Mouse (Mus musculus): ENCODE results near the gene Wdr4. TPM values are rescaled to one million over a fixed set of nuclear protein-coding genes. Genes with fewer than 3 reads are reported as not detected.
A peak's percentile ranks its signal among the peaks of the same experiment; 100 is the strongest.
"Not testable (repeated sequence)": the region's sequence is repeated elsewhere in the genome, so short reads cannot be mapped to it uniquely, and the experiment has no call there.

Wdr4 gene
- polyA plus RNA-seq, 1 experiment from 2014 or later: 40.1 TPM

GRCm38 (mm10) chr17:31552601-31553000 is 32.8 kb upstream of the Wdr4 start:
- ATAC-seq (ENCODE audit: insufficient read depth, low FRiP score, low read depth); H3K36me3 ChIP-seq; H3K4me1 ChIP-seq; H3K27me3 ChIP-seq (replicated peaks); H3K27ac ChIP-seq; H3K9me3 ChIP-seq; H3K4me3 ChIP-seq (replicated peaks); H3K9ac ChIP-seq; H3K4me2 ChIP-seq: not testable (repeated sequence)
- WGBS: 95% methylated on average over 23 of the region's 23 CpGs

GRCm38 (mm10) chr17:31549389-31549788 is 29.6 kb upstream of the Wdr4 start:
- H3K36me3 ChIP-seq: no peaks in the 10 kb centered on the region
- H3K27me3 ChIP-seq (replicated peaks): no peaks in the 10 kb centered on the region
- H3K9ac ChIP-seq: no peak overlapping the region
- no peaks in the 10 kb centered on the region for H3K4me1 ChIP-seq
- H3K9me3 ChIP-seq: no peaks in the 10 kb centered on the region
- H3K4me2 ChIP-seq: no peak overlapping the region
- no peak overlapping the region for H3K27ac ChIP-seq
- ATAC-seq (ENCODE audit: insufficient read depth, low FRiP score, low read depth): no peak
- no peak overlapping the region for H3K4me3 ChIP-seq (replicated peaks)
- 36% methylated on average over 8 of the region's 8 CpGs for WGBS

- no peaks in the 10 kb centered on the region for H3K27me3 ChIP-seq (replicated peaks)
- H3K27ac ChIP-seq: no peak overlapping the region
- H3K9ac ChIP-seq: no peak overlapping the region
- no peak overlapping the region for H3K4me3 ChIP-seq (replicated peaks)
- no peak for ATAC-seq (ENCODE audit: insufficient read depth, low FRiP score, low read depth)
- no peaks in the 10 kb centered on the region for H3K36me3 ChIP-seq
- H3K9me3 ChIP-seq: no peaks in the 10 kb centered on the region
- WGBS: 67% methylated on average over 3 of the region's 3 CpGs
- H3K4me2 ChIP-seq: no peak overlapping the region
- no peaks in the 10 kb centered on the region for H3K4me1 ChIP-seq
These were observed 28.2 kb upstream of the Wdr4 start for GRCm38 (mm10) chr17:31547974-31548373.

GRCm38 (mm10) chr17:31546444-31547196 is 26.8 kb upstream of the Wdr4 start:
- 82% methylated on average over 9 of the region's 9 CpGs for WGBS
- Histone ChIP-seq H3K36me3 (no peaks in the 10 kb centered on the region), H3K4me2 (no peak overlapping the region), H3K4me3 (replicated peaks) (no peak overlapping the region), H3K9ac (no peak overlapping the region), H3K9me3 (no peaks in the 10 kb centered on the region), H3K27me3 (replicated peaks) (no peaks in the 10 kb centered on the region), H3K27ac (no peak overlapping the region), H3K4me1 (0 out of 2 replicates have a peak, but pooled peaks cover 1% of the 10 kb centered on the region)
- no peak for ATAC-seq (ENCODE audit: insufficient read depth, low FRiP score, low read depth)

- Histone ChIP-seq H3K9ac (no peak overlapping the region), H3K4me1 (0 out of 2 replicates have a peak, but pooled peaks cover 3% of the 10 kb centered on the region), H3K27ac (no peak overlapping the region), H3K9me3 (no peaks in the 10 kb centered on the region), H3K4me3 (replicated peaks) (no peak overlapping the region), H3K36me3 (no peaks in the 10 kb centered on the region), H3K4me2 (no peak overlapping the region), H3K27me3 (replicated peaks) (no peaks in the 10 kb centered on the region)
- no peak for ATAC-seq (ENCODE audit: insufficient read depth, low FRiP score, low read depth)
- WGBS: 13% methylated on average over 6 of the region's 6 CpGs
These were observed 23.8 kb upstream of the Wdr4 start for GRCm38 (mm10) chr17:31543574-31543973.

GRCm38 (mm10) chr17:31541460-31541831 is 21.7 kb upstream of the Wdr4 start:
- H3K9me3 ChIP-seq: no peaks in the 10 kb centered on the region
- no peaks in the 10 kb centered on the region for H3K27me3 ChIP-seq (replicated peaks)
- no peak overlapping the region for H3K9ac ChIP-seq
- H3K27ac ChIP-seq: peak overlapping the region; percentile 44; the same call in 1 of the 2 replicates
- no peak overlapping the region for H3K4me3 ChIP-seq (replicated peaks)
- 32% methylated on average over 6 of the region's 6 CpGs for WGBS
- no peak overlapping the region for H3K4me2 ChIP-seq
- no peaks in the 10 kb centered on the region for H3K36me3 ChIP-seq
- 0 out of 2 replicates have a peak, but pooled peaks cover 3% of the 10 kb centered on the region for H3K4me1 ChIP-seq
- no peak for ATAC-seq (ENCODE audit: insufficient read depth, low FRiP score, low read depth)

GRCm38 (mm10) chr17:31540809-31541459 is 21.2 kb upstream of the Wdr4 start:
- no peak overlapping the region for H3K9ac ChIP-seq
- H3K27ac ChIP-seq: peak overlapping the region; percentile 44; the same call in 1 of the 2 replicates
- H3K36me3 ChIP-seq: no peaks in the 10 kb centered on the region
- no peaks in the 10 kb centered on the region for H3K27me3 ChIP-seq (replicated peaks)
- H3K4me2 ChIP-seq: no peak overlapping the region
- no peaks in the 10 kb centered on the region for H3K9me3 ChIP-seq
- WGBS: 52% methylated on average over 4 of the region's 4 CpGs
- ATAC-seq (ENCODE audit: insufficient read depth, low FRiP score, low read depth): no peak
- H3K4me1 ChIP-seq: peaks cover 3% of the 10 kb centered on the region; the same call in 1 of the 2 replicates
- no peak overlapping the region for H3K4me3 ChIP-seq (replicated peaks)

GRCm38 (mm10) chr17:31540101-31540500 is 20.3 kb upstream of the Wdr4 start:
- Histone ChIP-seq H3K4me1 (peaks cover 10% of the 10 kb centered on the region), H3K36me3 (no peaks in the 10 kb centered on the region), H3K9ac (no peak overlapping the region), H3K4me2 (no peak overlapping the region), H3K4me3 (replicated peaks) (no peak overlapping the region), H3K9me3 (no peaks in the 10 kb centered on the region), H3K27me3 (replicated peaks) (no peaks in the 10 kb centered on the region), H3K27ac (no peak overlapping the region)
- no peak for ATAC-seq (ENCODE audit: insufficient read depth, low FRiP score, low read depth)
- 57% methylated on average over 3 of the region's 3 CpGs for WGBS

- Histone ChIP-seq H3K36me3 (peaks cover 5% of the 10 kb centered on the region; the same call in 1 of the 2 replicates), H3K4me2 (no peak overlapping the region), H3K4me3 (replicated peaks) (no peak overlapping the region), H3K27ac (peak overlapping the region; percentile 65), H3K27me3 (replicated peaks) (no peaks in the 10 kb centered on the region), H3K4me1 (peaks cover 9% of the 10 kb centered on the region), H3K9ac (no peak overlapping the region), H3K9me3 (no peaks in the 10 kb centered on the region)
- 24% methylated on average over 8 of the region's 8 CpGs for WGBS
- ATAC-seq (ENCODE audit: insufficient read depth, low FRiP score, low read depth): peak; percentile 53; the same call in 1 of the 2 replicates
These were observed 16.3 kb upstream of the Wdr4 start for GRCm38 (mm10) chr17:31535871-31536629.

GRCm38 (mm10) chr17:31535358-31535757 is 15.6 kb upstream of the Wdr4 start:
- no peak overlapping the region for H3K4me2 ChIP-seq

GRCm38 (mm10) chr17:31532331-31532730 is 12.6 kb upstream of the Wdr4 start:
- H3K9ac ChIP-seq; H3K4me3 ChIP-seq (replicated peaks); H3K27me3 ChIP-seq (replicated peaks); H3K4me2 ChIP-seq; ATAC-seq (ENCODE audit: insufficient read depth, low FRiP score, low read depth); H3K27ac ChIP-seq; H3K4me1 ChIP-seq; H3K9me3 ChIP-seq: not testable (repeated sequence)
- WGBS: 86% methylated on average over 4 of the region's 4 CpGs
- H3K36me3 ChIP-seq: peaks cover 22% of the 10 kb centered on the region

More at GRCm38 (mm10) chr17:31535358-31535757, 15.6 kb upstream of the Wdr4 start:
- Histone ChIP-seq H3K27ac (peak overlapping the region; percentile 65), H3K9ac (no peak overlapping the region), H3K4me3 (replicated peaks) (no peak overlapping the region), H3K36me3 (peaks cover 7% of the 10 kb centered on the region; the same call in 1 of the 2 replicates), H3K9me3 (no peaks in the 10 kb centered on the region), H3K27me3 (replicated peaks) (no peaks in the 10 kb centered on the region), H3K4me1 (peaks cover 9% of the 10 kb centered on the region)
- ATAC-seq (ENCODE audit: insufficient read depth, low FRiP score, low read depth): no peak
- WGBS: 72% methylated on average over 4 of the region's 4 CpGs

All from stomach, embryonic 15.5 days (tissue).